Mouse (Mus musculus) retina, adult 2 months (tissue): Measurements from ENCODE around the gene Pla2g12a.
A peak's percentile ranks its signal among the peaks of the same experiment; 100 is the strongest.

ENCODE experiments used
- DNase-seq: peaks from one replicate; pipeline ENCODE4 v3.0.0-alpha.2; 2012; ENCODE audit warnings: low read depth, low spot score

Pla2g12a gene

GRCm38 (mm10) chr3:129898886-129899285 lies 20.5 kb downstream of the Pla2g12a start:
- DNase-seq: no peak

GRCm38 (mm10) chr3:129901271-129901809 lies 22.9 kb downstream of the Pla2g12a start, which contains the start of gene Casp6:
TSS of gene Casp6 (plus strand) at chr3:129901425.
- DNase-seq: no peak

GRCm38 (mm10) chr3:129903369-129903768 lies 25.0 kb downstream of the Pla2g12a start:
- DNase-seq: no peak

GRCm38 (mm10) chr3:129903866-129904265 lies 25.5 kb downstream of the Pla2g12a start:
- no peak for DNase-seq

- no peak for DNase-seq
These were observed 26.2 kb downstream of the Pla2g12a start for GRCm38 (mm10) chr3:129904381-129905132.

- no peak for DNase-seq
These were observed 33.6 kb downstream of the Pla2g12a start for GRCm38 (mm10) chr3:129912025-129912424.

- no peak for DNase-seq
These were observed 34.8 kb downstream of the Pla2g12a start for GRCm38 (mm10) chr3:129913241-129913640.

- DNase-seq: no peak
These were observed 39.0 kb downstream of the Pla2g12a start for GRCm38 (mm10) chr3:129917424-129917823.

- DNase-seq: peak; percentile 34
These were observed 40.0 kb downstream of the Pla2g12a start for GRCm38 (mm10) chr3:129918434-129918833.

GRCm38 (mm10) chr3:129923581-129923980 lies 45.2 kb downstream of the Pla2g12a start:
- DNase-seq: no peak

- DNase-seq: no peak
These were observed 47.5 kb downstream of the Pla2g12a start for GRCm38 (mm10) chr3:129925861-129926260.

- no peak for DNase-seq
These were observed 51.9 kb downstream of the Pla2g12a start for GRCm38 (mm10) chr3:129930213-129930778.

GRCm38 (mm10) chr3:129932443-129932842 lies 54.0 kb downstream of the Pla2g12a start:
- no peak for DNase-seq

- no peak for DNase-seq
These were observed 58.2 kb downstream of the Pla2g12a start for GRCm38 (mm10) chr3:129936561-129936960.

GRCm38 (mm10) chr3:129937848-129938247 lies 59.4 kb downstream of the Pla2g12a start:
- DNase-seq: no peak

GRCm38 (mm10) chr3:129939058-129939457 lies 60.7 kb downstream of the Pla2g12a start:
- no peak for DNase-seq

- no peak for DNase-seq
These were observed 62.4 kb downstream of the Pla2g12a start for GRCm38 (mm10) chr3:129940780-129941179.

GRCm38 (mm10) chr3:129941291-129941690 lies 62.9 kb downstream of the Pla2g12a start:
- no peak for DNase-seq

- no peak for DNase-seq
These were observed 65.4 kb downstream of the Pla2g12a start for GRCm38 (mm10) chr3:129943813-129944212.
